Mouse (Mus musculus) forebrain, embryonic 16.5 days (tissue): Measurements from ENCODE around the gene Gpx5. TPM values are rescaled to one million over a fixed set of nuclear protein-coding genes. Genes with fewer than 3 reads are reported as not detected.
"Not testable (repeated sequence)": the region's sequence is repeated elsewhere in the genome, so short reads cannot be mapped to it uniquely, and the experiment has no call there.

Experiments
- ATAC-seq: fragments of 200-750 bp; cut with Nextera tagmentation; 2 replicates; pipeline ENCODE4 v1.8.0; 2017; ENCODE audit warnings: mild to moderate bottlenecking, moderate library complexity
- H3K27ac ChIP-seq: fragments of 300-500 bp; sonication (generic); 2 replicates; pipeline ENCODE4 v1.5.1; 2014; ENCODE audit warnings: low read length, control low read depth
- H3K27me3 ChIP-seq: fragments of 300-500 bp; sonication (generic); replicated peaks from 2 replicates; pipeline ENCODE4 v1.6.1; 2014; ENCODE audit warnings: low read length; ENCODE audit not compliant: control insufficient read depth, insufficient read depth
- H3K36me3 ChIP-seq: fragments of 300-500 bp; sonication (generic); 2 replicates; pipeline ENCODE4 v1.6.1; 2014; ENCODE audit not compliant: control insufficient read depth, insufficient read depth
- H3K4me1 ChIP-seq: fragments of 300-500 bp; sonication (generic); replicated peaks from 2 replicates; pipeline ENCODE4 v1.6.1; 2014; ENCODE audit warnings: low read length; ENCODE audit not compliant: control insufficient read depth, insufficient read depth
- H3K4me2 ChIP-seq: fragments of 300-500 bp; sonication (generic); 2 replicates; pipeline ENCODE4 v1.6.1; 2014; ENCODE audit warnings: mild to moderate bottlenecking, low read length, control low read depth
- H3K4me3 ChIP-seq: fragments of 300-500 bp; sonication (generic); replicated peaks from 2 replicates; pipeline ENCODE4 v1.5.1; 2014; ENCODE audit warnings: mild to moderate bottlenecking, low read length, control low read depth
- H3K9ac ChIP-seq: fragments of 300-500 bp; sonication (generic); replicated peaks from 2 replicates; pipeline ENCODE4 v1.6.1; 2014; ENCODE audit warnings: low read depth, low read length, control low read depth
- H3K9me3 ChIP-seq: fragments of 300-500 bp; sonication (generic); 2 replicates; pipeline ENCODE4 v1.6.1; 2016; ENCODE audit warnings: low read length; ENCODE audit not compliant: control insufficient read depth
- WGBS: fragments of 180-500 bp; shearing (Covaris S2); extraction: QIAGEN DNeasy Blood & Tissue Kit; methylation state at CpG from one replicate; pipeline ENCODE4 v1.1.7; 2014; 5-methylcytosine and 5-hydroxymethylcytosine counted together
- polyA plus RNA-seq: library from polyadenylated mRNA; unstranded; fragments of >200 nt; fragmentation: Nextera tagmentation; extraction: Ambion mirVana; gene quantifications from 2 replicates; pipeline ENCODE4 v1.2.1, GENCODE M21; 2015

Gpx5 gene
- polyA plus RNA-seq, 1 experiment from 2014 or later: not detected

DNA sequence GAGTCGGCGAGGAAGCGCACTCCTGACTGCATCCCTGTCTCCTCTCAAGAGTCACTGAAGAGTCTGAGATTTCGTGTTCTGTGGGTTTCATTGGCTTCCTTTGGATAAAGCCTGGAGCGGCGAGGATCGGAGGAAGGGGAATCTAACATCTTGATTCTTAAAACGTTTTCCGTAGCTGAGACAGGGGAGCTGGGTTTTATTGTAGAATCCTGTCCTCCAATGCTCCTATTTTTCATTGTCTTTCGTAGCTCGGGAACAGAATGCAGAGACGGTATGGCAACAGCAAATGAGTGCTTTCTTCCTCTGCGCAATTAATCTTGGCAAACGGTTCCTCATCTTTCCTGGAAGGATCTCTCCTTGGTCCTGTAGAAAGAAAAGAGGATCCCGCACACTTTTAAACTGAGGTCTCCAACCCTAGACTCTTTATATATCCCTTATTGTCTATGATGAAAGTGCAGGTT, 33.3 kb downstream of the Gpx5 start:
- H3K9ac ChIP-seq: peak overlapping the region; percentile 59
- peak overlapping the region; percentile 42 for H3K27ac ChIP-seq
- H3K9me3 ChIP-seq: no peaks in the 10 kb centered on the region
- WGBS: under 1% methylated on average over 15 of the region's 15 CpGs
- peaks cover 10% of the 10 kb centered on the region for H3K4me1 ChIP-seq
- peaks cover 10% of the 10 kb centered on the region; the same call in 1 of the 2 replicates for H3K27me3 ChIP-seq
- ATAC-seq: peak; percentile 46
- H3K36me3 ChIP-seq: no peaks in the 10 kb centered on the region
- peak overlapping the region; percentile 64 for H3K4me2 ChIP-seq
- H3K4me3 ChIP-seq: peak overlapping the region; percentile 46

DNA sequence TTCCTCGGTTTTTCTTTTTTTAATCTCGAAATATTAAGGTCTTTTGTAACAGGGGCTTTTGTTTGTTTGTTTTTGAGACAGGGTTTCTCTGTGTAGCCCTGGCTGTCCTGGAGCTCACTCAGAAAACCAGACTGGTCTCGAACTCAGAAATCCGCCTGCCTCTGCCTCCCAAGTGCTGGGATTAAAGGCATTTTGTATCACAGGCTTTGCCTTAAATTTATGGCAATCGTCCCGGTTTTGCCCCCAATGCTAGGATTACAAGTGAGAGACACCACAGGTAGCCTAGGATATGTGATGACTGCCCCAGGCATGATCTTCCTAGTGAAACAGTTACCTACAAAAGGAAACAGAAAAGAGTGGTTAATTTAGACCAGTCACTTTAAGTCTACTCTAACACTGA, 34.0 kb downstream of the Gpx5 start:
- Histone ChIP-seq H3K4me2 (peak overlapping the region; percentile 64), H3K4me3 (peak overlapping the region; percentile 46), H3K36me3 (no peaks in the 10 kb centered on the region), H3K4me1 (peaks cover 4% of the 10 kb centered on the region), H3K27me3 (peaks cover 9% of the 10 kb centered on the region; the same call in 1 of the 2 replicates), H3K27ac (no peak overlapping the region), H3K9ac (peak overlapping the region; percentile 59; the same call in 1 of the 2 replicates), H3K9me3 (no peaks in the 10 kb centered on the region)
- 14% methylated on average over 6 of the region's 6 CpGs for WGBS
- ATAC-seq: no peak

DNA sequence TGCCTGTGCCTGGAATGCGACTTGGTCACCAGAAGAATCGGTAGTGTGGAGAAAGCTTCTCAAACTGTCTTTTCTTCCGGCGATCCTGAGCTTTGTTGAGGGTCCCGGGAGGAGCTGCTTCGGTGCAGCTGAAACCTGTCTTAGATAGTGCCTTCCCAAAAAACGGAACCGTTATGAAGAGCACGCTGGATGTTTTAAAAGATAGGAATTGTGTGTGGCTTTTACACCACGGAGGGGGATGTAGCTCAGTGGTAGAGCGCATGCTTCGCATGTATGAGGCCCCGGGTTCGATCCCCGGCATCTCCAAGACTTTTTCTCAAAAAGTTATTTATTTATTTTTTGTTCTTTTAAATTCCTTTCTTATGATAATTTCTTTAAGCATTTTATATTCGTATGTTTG, 38.5 kb downstream of the Gpx5 start:
- H3K4me2 ChIP-seq: peak overlapping the region; percentile 62
- H3K4me1 ChIP-seq: no peaks in the 10 kb centered on the region
- peak; percentile 89 for ATAC-seq
- no peak overlapping the region for H3K27ac ChIP-seq
- H3K27me3 ChIP-seq: peaks cover 7% of the 10 kb centered on the region; the same call in 1 of the 2 replicates
- H3K36me3 ChIP-seq: no peaks in the 10 kb centered on the region
- peak overlapping the region; percentile 55 for H3K4me3 ChIP-seq
- peak overlapping the region; percentile 58 for H3K9ac ChIP-seq
- no peaks in the 10 kb centered on the region for H3K9me3 ChIP-seq
- under 1% methylated on average over 16 of the region's 16 CpGs for WGBS

DNA sequence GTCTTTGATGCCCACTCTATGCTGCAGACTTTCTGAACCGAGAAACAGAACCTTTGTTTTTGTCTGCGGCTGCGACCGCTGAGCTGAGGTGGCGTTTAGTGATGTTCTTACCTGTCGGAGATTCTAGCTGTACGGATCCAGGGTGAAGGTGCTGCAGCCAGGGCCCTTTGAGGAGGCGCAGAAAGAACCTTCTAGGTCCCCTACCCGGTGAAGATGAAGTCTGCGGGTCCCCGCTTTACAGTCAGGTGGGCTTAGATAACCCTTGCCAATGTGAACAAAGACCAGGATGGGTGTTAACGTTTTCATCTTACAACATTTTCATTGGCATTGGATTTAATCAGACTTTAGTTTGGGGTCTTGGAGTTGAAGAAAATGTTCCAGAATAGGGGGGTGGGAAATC, 39.0 kb downstream of the Gpx5 start:
- peak overlapping the region; percentile 55 for H3K4me3 ChIP-seq
- peak overlapping the region; percentile 62 for H3K4me2 ChIP-seq
- ATAC-seq: peak; percentile 70
- H3K27me3 ChIP-seq: peaks cover 7% of the 10 kb centered on the region; the same call in 1 of the 2 replicates
- no peaks in the 10 kb centered on the region for H3K4me1 ChIP-seq
- no peaks in the 10 kb centered on the region for H3K9me3 ChIP-seq
- 2% methylated on average over 12 of the region's 12 CpGs for WGBS
- peak overlapping the region; percentile 58 for H3K9ac ChIP-seq
- H3K27ac ChIP-seq: 0 out of 2 replicates have a peak overlapping the region, but pooled peaks have one; percentile 25
- no peaks in the 10 kb centered on the region for H3K36me3 ChIP-seq

DNA sequence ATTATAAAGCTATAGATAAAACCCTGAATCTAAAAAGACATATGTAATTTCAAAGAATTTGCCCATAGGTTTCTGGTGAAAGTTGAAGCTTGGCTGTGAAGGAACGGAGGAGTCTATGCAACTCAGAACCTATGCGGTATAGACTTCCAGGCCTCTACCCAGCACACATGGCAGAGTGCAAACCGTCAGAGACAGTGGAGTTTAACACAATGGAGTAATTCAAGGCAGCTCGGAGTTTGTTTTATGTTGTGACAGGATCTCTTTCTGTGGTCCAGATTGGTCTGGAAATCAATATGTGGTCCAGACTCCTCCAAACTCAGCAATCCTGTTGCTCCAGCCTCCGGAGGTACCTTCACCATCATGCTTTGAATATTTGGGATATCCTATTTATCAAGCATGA, 39.5 kb downstream of the Gpx5 start:
- Histone ChIP-seq H3K9ac (peak overlapping the region; percentile 58; the same call in 1 of the 2 replicates), H3K27me3 (peaks cover 7% of the 10 kb centered on the region; the same call in 1 of the 2 replicates), H3K27ac (no peak overlapping the region), H3K4me1 (no peaks in the 10 kb centered on the region), H3K4me2 (peak overlapping the region; percentile 62), H3K9me3 (no peaks in the 10 kb centered on the region), H3K4me3 (peak overlapping the region; percentile 55), H3K36me3 (no peaks in the 10 kb centered on the region)
- 12% methylated on average over 5 of the region's 5 CpGs for WGBS
- ATAC-seq: no peak

DNA sequence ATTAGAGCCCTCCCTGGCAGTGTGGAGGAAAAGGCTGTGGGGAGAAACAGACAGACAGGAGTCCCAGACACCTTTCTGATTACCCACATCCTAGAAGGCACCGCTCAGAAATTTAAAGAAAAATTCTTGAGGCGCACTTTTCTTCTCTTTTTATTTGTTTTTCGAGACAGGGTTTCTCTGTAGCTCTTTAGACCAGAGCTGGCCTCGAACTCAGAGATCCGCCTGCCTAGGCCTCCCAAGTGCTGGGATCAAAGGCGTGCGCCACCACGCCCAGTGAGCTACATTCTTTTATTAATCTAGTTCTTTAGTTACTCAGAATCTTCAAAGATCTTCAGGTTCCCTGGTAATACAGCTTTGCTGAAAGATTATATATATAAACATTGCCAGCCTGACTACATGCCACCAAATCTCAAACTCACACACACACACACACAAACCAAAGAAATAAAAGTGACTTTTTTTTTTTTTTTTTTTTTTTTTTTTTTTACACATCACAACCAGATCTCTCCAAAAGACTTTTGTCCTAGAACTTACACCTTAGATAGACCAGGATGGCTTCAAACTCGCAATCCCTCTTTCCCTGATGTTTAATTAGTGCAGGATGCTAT, 42.4 kb downstream of the Gpx5 start:
- no peak overlapping the region for H3K4me3 ChIP-seq
- H3K27me3 ChIP-seq: peaks cover 4% of the 10 kb centered on the region; the same call in 1 of the 2 replicates
- no peak overlapping the region for H3K27ac ChIP-seq
- ATAC-seq: no peak
- no peaks in the 10 kb centered on the region for H3K9me3 ChIP-seq
- no peak overlapping the region for H3K4me2 ChIP-seq
- H3K9ac ChIP-seq: no peak overlapping the region
- H3K4me1 ChIP-seq: no peaks in the 10 kb centered on the region
- WGBS: 44% methylated on average over 9 of the region's 9 CpGs
- H3K36me3 ChIP-seq: no peaks in the 10 kb centered on the region

DNA sequence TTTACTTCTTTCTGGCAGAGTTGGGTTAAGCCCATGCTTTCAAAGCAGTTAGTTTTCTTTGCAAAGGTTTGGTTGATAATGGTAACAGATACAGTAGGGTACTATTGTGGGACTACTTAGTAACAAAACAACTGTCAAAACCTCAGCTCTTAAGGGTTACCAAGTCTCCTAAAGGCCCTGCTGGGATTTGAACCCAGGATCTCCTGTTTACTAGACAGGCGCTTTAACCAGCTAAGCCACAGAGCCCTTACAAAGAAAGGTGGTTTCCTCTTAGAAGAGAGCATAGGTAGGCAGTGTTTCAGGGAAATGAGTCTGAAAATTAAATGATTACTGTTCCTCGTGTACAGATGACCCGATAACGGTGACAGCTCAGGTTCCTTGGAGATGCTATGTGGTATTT, 43.5 kb downstream of the Gpx5 start:
- no peaks in the 10 kb centered on the region for H3K9me3 ChIP-seq
- H3K27me3 ChIP-seq: no peaks in the 10 kb centered on the region; the same call in 1 of the 2 replicates
- H3K9ac ChIP-seq: no peak overlapping the region
- H3K4me3 ChIP-seq: no peak overlapping the region
- no peaks in the 10 kb centered on the region for H3K4me1 ChIP-seq
- no peak overlapping the region for H3K27ac ChIP-seq
- WGBS: 27% methylated on average over 4 of the region's 4 CpGs
- H3K36me3 ChIP-seq: no peaks in the 10 kb centered on the region
- no peak for ATAC-seq
- no peak overlapping the region for H3K4me2 ChIP-seq

DNA sequence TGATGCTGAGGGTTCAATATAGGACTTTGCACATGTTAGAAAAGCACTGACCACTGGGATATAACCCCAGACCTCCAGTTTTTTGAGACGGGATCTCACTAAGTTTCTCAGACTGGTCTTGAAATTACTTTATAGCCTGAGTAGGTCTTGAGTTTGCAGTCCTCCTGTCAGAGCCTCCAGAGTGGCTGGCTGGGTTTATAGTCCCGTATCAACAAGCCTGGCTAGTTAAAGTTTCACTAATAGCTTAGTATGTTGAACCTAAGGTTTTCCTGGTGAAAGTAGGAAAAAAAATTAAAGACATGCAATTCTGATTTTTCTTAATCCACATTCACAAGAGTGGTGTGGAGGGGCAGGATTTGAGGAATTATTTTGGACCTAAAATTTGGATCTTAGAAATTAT, 46.3 kb downstream of the Gpx5 start:
- Histone ChIP-seq H3K4me1 (no peaks in the 10 kb centered on the region), H3K27me3 (peaks cover 10% of the 10 kb centered on the region; the same call in 1 of the 2 replicates), H3K9me3 (no peaks in the 10 kb centered on the region), H3K9ac (no peak overlapping the region), H3K4me2 (no peak overlapping the region), H3K27ac (no peak overlapping the region), H3K36me3 (no peaks in the 10 kb centered on the region), H3K4me3 (no peak overlapping the region)
- no peak for ATAC-seq
- WGBS: 82% methylated on average over 2 of the region's 2 CpGs

DNA sequence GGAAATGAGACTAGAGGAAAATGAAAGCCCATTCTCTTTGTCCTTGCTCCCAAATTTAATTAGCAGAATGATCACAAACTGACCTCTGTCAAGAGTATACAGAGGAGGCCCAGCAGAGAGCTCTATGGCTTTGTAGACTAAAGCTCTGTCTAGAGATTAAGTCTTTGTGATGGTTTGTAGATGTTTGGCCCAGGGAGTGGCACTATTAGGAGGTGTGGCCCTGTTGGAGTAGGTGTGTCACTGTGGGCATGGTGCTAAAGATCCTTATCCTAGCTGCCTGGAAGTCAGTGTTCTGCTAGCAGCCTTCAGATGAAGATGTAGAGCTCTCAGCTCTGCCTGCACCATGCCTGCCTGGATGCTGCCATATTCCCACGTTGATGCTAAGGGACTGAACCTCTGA, 47.6 kb downstream of the Gpx5 start:
- not testable (repeated sequence) for H3K9me3 ChIP-seq, H3K4me2 ChIP-seq, ATAC-seq, H3K27ac ChIP-seq, H3K36me3 ChIP-seq, H3K9ac ChIP-seq, H3K4me3 ChIP-seq, H3K4me1 ChIP-seq
- H3K27me3 ChIP-seq: peaks cover 10% of the 10 kb centered on the region; the same call in 1 of the 2 replicates
- WGBS: 41% methylated on average over 1 of the region's 1 CpGs
